Mouse (Mus musculus): ENCODE results near the gene Fcgr3. TPM values are rescaled to one million over a fixed set of nuclear protein-coding genes. Genes with fewer than 3 reads are reported as not detected.

Fcgr3 gene
- polyA plus RNA-seq, 1 experiment from 2014 or later = 11.1 TPM

DNA sequence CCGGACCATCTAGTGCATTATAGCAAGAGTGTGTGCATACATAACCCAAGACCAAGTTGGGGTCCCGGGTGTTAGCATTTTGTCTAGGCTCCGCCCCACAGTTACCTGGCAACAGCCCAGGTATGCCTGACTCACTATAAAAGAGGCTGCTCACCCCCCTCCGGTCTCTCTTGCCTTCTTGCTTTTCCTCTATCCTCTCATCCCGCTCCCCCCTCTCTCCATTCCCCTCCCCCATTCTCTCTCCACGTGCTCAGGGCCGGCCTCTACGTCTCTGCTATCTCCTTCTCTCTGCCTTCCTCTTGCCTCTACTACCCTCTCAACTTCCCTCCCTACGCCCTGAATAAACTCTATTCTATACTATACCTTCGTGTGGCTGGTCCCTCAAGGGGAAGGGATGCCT is 32.0 kb downstream of the Fcgr3 start:
- WGBS = 4% methylated on average over 10 of the region's 10 CpGs

DNA sequence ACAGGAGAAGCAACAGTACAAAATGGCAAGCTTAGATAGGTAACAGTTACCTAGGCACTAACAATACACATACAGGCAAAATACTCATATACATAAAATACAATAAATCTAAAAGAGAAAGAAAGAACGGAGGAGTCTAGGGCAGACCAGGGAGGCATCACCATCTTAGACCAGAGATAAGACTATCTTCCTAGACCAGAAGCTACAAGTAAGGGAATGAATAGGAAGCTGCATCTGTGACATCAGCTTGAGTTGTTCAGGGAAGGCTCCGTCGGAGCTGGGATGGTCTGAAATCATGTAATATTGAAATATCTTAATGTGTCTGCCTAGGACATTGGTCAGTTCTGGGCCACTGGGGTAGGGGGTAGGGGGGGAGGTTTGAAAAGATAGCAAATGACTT is 33.0 kb downstream of the Fcgr3 start:
- Histone ChIP-seq H3K9ac (replicated peaks; ENCODE audit: low read depth, low read length) (no peak overlapping the region), H3K27me3 (ENCODE audit: control insufficient read depth, insufficient read depth, low read length) (no peaks in the 10 kb centered on the region), H3K4me3 (ENCODE audit: low read depth, low read length) (no peak overlapping the region), H3K36me3 (ENCODE audit: control insufficient read depth, insufficient read depth, low read length) (no peaks in the 10 kb centered on the region), H3K9me3 (ENCODE audit: control insufficient read depth, low read depth, low read length) (no peaks in the 10 kb centered on the region), H3K4me1 (ENCODE audit: control insufficient read depth, insufficient read depth, low read length) (peaks cover 4% of the 10 kb centered on the region; the same call in 1 of the 2 replicates), H3K27ac (ENCODE audit: low read length) (no peak overlapping the region), H3K4me2 (replicated peaks; ENCODE audit: low read depth, low read length) (no peak overlapping the region)
- 91% methylated on average over 3 of the region's 3 CpGs for WGBS
- no peak for ATAC-seq (ENCODE audit: insufficient number of reproducible peaks, insufficient read depth, low FRiP score, low read depth)

More for the DNA sequence above, 32.0 kb downstream of the Fcgr3 start:
- no peak for ATAC-seq (ENCODE audit: insufficient number of reproducible peaks, insufficient read depth, low FRiP score, low read depth)
- H3K4me1 ChIP-seq (ENCODE audit: control insufficient read depth, insufficient read depth, low read length) = peaks cover 4% of the 10 kb centered on the region; the same call in 1 of the 2 replicates
- H3K4me2 ChIP-seq (replicated peaks; ENCODE audit: low read depth, low read length) = peak overlapping the region; percentile 87
- no peaks in the 10 kb centered on the region for H3K27me3 ChIP-seq (ENCODE audit: control insufficient read depth, insufficient read depth, low read length)
- H3K9ac ChIP-seq (replicated peaks; ENCODE audit: low read depth, low read length) = no peak overlapping the region
- no peaks in the 10 kb centered on the region for H3K9me3 ChIP-seq (ENCODE audit: control insufficient read depth, low read depth, low read length)
- H3K27ac ChIP-seq (ENCODE audit: low read length) = no peak overlapping the region
- peak overlapping the region; percentile 55 for H3K4me3 ChIP-seq (ENCODE audit: low read depth, low read length)
- no peaks in the 10 kb centered on the region for H3K36me3 ChIP-seq (ENCODE audit: control insufficient read depth, insufficient read depth, low read length)

DNA sequence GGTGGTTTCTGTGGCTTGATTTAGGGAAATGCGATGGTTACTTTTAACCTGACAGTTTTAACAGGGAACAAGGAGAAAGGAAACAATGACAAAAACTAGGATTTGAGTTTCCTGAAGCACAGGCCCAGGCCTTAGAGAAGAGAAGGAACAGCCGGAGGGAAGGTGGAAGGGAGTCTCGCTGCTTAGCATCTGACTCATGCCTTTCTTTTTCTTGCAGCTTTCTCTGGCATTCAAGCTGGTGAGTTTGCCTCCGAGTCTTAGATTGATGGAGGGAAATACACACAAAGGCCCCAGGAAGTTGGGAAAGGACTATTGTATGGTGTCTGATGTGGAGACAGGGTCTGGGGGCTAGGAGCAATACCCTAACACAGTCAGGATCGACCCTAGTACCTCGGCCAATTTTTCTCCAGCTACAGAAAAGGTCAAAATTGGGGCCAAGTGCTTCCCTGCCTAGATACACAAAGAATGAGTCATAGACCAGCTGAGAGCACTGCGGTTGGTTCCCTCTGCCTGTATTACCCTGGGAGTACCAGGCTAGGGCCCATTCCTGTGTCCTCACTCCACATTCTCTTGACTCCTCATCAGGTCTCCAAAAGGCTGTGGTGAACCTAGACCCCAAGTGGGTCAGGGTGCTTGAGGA is 45.3 kb downstream of the Fcgr3 start:
- Histone ChIP-seq H3K4me2 (replicated peaks; ENCODE audit: low read depth, low read length) (no peak overlapping the region), H3K4me1 (ENCODE audit: control insufficient read depth, insufficient read depth, low read length) (no peaks in the 10 kb centered on the region), H3K27ac (ENCODE audit: low read length) (no peak overlapping the region), H3K9ac (replicated peaks; ENCODE audit: low read depth, low read length) (no peak overlapping the region), H3K4me3 (ENCODE audit: low read depth, low read length) (no peak overlapping the region), H3K9me3 (ENCODE audit: control insufficient read depth, low read depth, low read length) (no peaks in the 10 kb centered on the region), H3K36me3 (ENCODE audit: control insufficient read depth, insufficient read depth, low read length) (no peaks in the 10 kb centered on the region), H3K27me3 (ENCODE audit: control insufficient read depth, insufficient read depth, low read length) (no peaks in the 10 kb centered on the region)
- 63% methylated on average over 7 of the region's 7 CpGs for WGBS
- ATAC-seq (ENCODE audit: insufficient number of reproducible peaks, insufficient read depth, low FRiP score, low read depth) = no peak

DNA sequence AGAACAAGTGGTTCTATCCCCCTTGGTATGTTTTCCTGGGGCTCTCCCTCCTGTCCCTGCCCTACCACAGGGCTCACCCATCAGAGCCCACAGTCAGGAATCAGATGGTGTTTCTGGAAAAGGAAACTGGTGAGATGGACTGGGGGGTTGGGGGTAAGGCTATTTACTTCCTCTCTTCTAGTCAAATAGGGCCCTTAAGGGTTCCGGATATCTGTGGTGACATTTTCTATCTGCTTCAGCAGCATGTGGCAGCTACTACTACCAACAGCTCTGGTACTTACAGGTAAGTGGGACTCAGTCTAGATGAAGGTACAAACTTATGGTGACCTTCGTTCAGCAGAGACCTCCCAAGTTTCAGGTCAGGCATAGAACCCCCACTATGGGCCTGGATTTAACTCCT is 46.0 kb downstream of the Fcgr3 start, which contains the start of gene Fcgr4:
Fcgr4 (plus strand) TSS at position 184 of the 400 bp plus-strand sequence.
- no peak within 1 kb of the TSS for H3K4me3 ChIP-seq (ENCODE audit: low read depth, low read length)
- H3K9me3 ChIP-seq (ENCODE audit: control insufficient read depth, low read depth, low read length) = no peaks in the 10 kb centered on the region
- 84% methylated on average over 2 of the region's 2 CpGs for WGBS
- no peaks in the 10 kb centered on the region for H3K27me3 ChIP-seq (ENCODE audit: control insufficient read depth, insufficient read depth, low read length)
- H3K9ac ChIP-seq (replicated peaks; ENCODE audit: low read depth, low read length) = no peak within 1 kb of the TSS
- no peak within 1 kb of the TSS for H3K4me2 ChIP-seq (replicated peaks; ENCODE audit: low read depth, low read length)
- no peak for ATAC-seq (ENCODE audit: insufficient number of reproducible peaks, insufficient read depth, low FRiP score, low read depth)
- H3K27ac ChIP-seq (ENCODE audit: low read length) = no peak within 1 kb of the TSS
- no peaks in the 10 kb centered on the region for H3K4me1 ChIP-seq (ENCODE audit: control insufficient read depth, insufficient read depth, low read length)
- no peaks in the 10 kb centered on the region for H3K36me3 ChIP-seq (ENCODE audit: control insufficient read depth, insufficient read depth, low read length)

DNA sequence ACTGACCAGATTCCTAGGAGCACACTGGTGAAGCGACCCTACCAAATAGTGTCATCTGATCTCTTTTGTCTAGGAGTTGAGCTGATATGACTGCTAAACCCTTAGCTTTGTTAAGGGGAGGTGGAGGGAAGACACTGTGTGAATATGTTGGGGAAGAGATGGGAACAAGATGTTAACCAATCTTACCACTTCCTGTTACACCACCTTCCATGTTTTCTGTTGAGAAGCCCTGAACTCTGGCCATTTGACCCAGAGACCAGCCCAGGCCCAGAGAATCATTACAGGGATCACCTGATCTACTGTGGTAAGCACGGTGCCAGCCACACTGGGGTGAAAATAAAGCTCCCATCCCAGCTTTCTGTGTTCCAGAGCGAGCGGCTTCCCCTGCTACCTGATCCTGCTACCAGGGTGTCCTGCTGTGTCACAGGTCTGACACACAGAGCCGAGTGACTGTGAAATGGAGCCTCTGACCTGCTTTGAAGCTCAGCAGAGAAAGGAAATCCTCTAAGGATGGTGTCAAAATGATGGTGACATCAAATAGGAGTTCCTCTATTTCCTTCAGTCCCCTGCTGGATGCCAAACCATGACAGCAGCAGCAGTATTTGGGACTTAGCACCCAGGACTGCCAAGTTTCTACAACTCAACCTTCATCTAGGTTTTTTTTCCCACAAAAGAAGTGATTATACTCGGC is 47.1 kb downstream of the Fcgr3 start:
- H3K9me3 ChIP-seq (ENCODE audit: control insufficient read depth, low read depth, low read length) = no peaks in the 10 kb centered on the region
- 50% methylated on average over 6 of the region's 6 CpGs for WGBS

DNA sequence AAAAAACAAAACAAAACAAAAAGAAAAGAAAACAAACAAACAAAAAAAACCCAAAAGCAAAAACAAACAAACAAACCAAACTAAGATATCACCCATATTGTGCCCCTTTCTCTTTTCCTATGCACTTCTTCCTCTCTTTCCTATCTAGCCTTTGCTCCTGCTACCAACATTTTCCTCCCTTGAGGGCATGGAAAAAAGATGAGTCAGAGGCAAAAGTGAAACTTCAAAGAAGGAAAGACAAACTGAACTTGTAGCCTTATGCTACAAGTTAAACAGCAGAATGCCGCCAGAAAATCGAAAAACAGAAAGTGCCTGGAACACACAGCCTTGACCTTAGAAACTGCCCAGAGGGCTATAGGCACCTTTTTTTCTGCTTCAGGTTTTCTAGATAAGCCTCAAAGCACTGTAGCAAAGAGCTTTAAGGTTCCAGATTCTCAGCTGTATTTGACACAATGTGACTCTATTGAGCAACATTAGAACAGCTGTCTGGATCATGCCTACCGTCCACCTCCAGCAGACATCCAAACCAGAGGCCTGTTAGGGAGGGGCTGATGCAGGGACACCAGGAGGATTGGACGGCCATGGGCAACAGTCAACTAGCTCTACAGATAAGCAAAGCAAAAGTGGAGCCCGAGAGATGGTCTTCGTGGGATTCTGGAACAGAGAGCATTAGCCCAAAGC is 47.9 kb downstream of the Fcgr3 start:
- Histone ChIP-seq H3K9me3 (ENCODE audit: control insufficient read depth, low read depth, low read length) (no peaks in the 10 kb centered on the region), H3K4me1 (ENCODE audit: control insufficient read depth, insufficient read depth, low read length) (no peaks in the 10 kb centered on the region), H3K4me3 (ENCODE audit: low read depth, low read length) (no peak overlapping the region), H3K9ac (replicated peaks; ENCODE audit: low read depth, low read length) (no peak overlapping the region), H3K27me3 (ENCODE audit: control insufficient read depth, insufficient read depth, low read length) (no peaks in the 10 kb centered on the region), H3K36me3 (ENCODE audit: control insufficient read depth, insufficient read depth, low read length) (no peaks in the 10 kb centered on the region), H3K27ac (ENCODE audit: low read length) (no peak overlapping the region), H3K4me2 (replicated peaks; ENCODE audit: low read depth, low read length) (no peak overlapping the region)
- ATAC-seq (ENCODE audit: insufficient number of reproducible peaks, insufficient read depth, low FRiP score, low read depth) = no peak
- WGBS = 72% methylated on average over 6 of the region's 6 CpGs

More for the DNA sequence above, 47.1 kb downstream of the Fcgr3 start:
- H3K9ac ChIP-seq (replicated peaks; ENCODE audit: low read depth, low read length) = no peak overlapping the region
- no peak overlapping the region for H3K27ac ChIP-seq (ENCODE audit: low read length)
- H3K4me3 ChIP-seq (ENCODE audit: low read depth, low read length) = no peak overlapping the region
- H3K27me3 ChIP-seq (ENCODE audit: control insufficient read depth, insufficient read depth, low read length) = no peaks in the 10 kb centered on the region
- H3K4me1 ChIP-seq (ENCODE audit: control insufficient read depth, insufficient read depth, low read length) = no peaks in the 10 kb centered on the region
- no peaks in the 10 kb centered on the region for H3K36me3 ChIP-seq (ENCODE audit: control insufficient read depth, insufficient read depth, low read length)
- no peak overlapping the region for H3K4me2 ChIP-seq (replicated peaks; ENCODE audit: low read depth, low read length)
- no peak for ATAC-seq (ENCODE audit: insufficient number of reproducible peaks, insufficient read depth, low FRiP score, low read depth)

DNA sequence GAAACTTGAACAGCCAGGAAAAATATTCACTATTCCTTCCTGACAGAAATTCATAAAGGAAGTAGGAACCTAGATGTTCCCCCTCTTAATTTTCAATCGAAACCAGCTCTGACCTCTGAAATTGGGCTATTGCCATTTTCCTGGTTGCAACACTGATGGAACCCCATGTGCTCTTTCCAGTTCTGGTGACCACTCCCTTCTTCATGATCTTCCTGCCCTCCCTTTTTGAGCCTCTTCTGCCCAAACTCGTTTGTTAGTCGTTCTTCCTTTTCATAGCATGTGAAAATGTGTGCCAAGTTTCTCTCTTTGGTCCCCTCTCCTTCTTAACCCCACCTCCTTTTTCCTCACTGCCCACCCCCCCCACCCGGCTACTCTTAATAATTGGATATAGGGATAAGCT is 53.0 kb downstream of the Fcgr3 start:
- Histone ChIP-seq H3K36me3 (ENCODE audit: control insufficient read depth, insufficient read depth, low read length) (no peaks in the 10 kb centered on the region), H3K4me2 (replicated peaks; ENCODE audit: low read depth, low read length) (no peak overlapping the region), H3K9ac (replicated peaks; ENCODE audit: low read depth, low read length) (no peak overlapping the region), H3K4me3 (ENCODE audit: low read depth, low read length) (no peak overlapping the region), H3K27me3 (ENCODE audit: control insufficient read depth, insufficient read depth, low read length) (no peaks in the 10 kb centered on the region), H3K4me1 (ENCODE audit: control insufficient read depth, insufficient read depth, low read length) (no peaks in the 10 kb centered on the region), H3K27ac (ENCODE audit: low read length) (no peak overlapping the region), H3K9me3 (ENCODE audit: control insufficient read depth, low read depth, low read length) (no peaks in the 10 kb centered on the region)
- no peak for ATAC-seq (ENCODE audit: insufficient number of reproducible peaks, insufficient read depth, low FRiP score, low read depth)
- WGBS = 83% methylated on average over 4 of the region's 4 CpGs

DNA sequence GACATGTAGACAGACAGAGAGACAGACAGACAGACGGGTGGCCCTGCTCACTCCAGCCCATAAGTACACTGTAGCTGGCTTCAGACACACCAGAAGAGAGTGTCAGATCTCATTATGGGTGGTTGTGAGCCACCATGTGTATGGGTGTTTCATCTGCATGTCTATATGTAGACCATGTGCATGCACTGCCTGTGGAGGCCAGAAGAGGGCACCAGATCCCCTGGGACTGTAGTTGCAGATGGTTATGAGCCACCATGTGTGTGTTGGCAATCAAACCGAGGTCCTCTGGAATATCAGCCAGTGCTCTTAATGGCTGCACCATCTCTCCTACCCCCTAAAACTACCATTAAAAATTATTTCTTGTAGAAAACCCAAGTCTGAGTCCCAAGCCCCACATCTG is 57.8 kb downstream of the Fcgr3 start:
- no peak overlapping the region for H3K4me3 ChIP-seq (ENCODE audit: low read depth, low read length)
- no peak for ATAC-seq (ENCODE audit: insufficient number of reproducible peaks, insufficient read depth, low FRiP score, low read depth)
- no peak overlapping the region for H3K4me2 ChIP-seq (replicated peaks; ENCODE audit: low read depth, low read length)
- H3K27me3 ChIP-seq (ENCODE audit: control insufficient read depth, insufficient read depth, low read length) = no peaks in the 10 kb centered on the region
- H3K4me1 ChIP-seq (ENCODE audit: control insufficient read depth, insufficient read depth, low read length) = no peaks in the 10 kb centered on the region
- no peaks in the 10 kb centered on the region for H3K36me3 ChIP-seq (ENCODE audit: control insufficient read depth, insufficient read depth, low read length)
- H3K9ac ChIP-seq (replicated peaks; ENCODE audit: low read depth, low read length) = no peak overlapping the region
- no peak overlapping the region for H3K27ac ChIP-seq (ENCODE audit: low read length)
- 87% methylated on average over 2 of the region's 2 CpGs for WGBS
- H3K9me3 ChIP-seq (ENCODE audit: control insufficient read depth, low read depth, low read length) = no peaks in the 10 kb centered on the region
